Mouse (Mus musculus): ENCODE measurements around the gene Sstr2.
"Not testable (repeated sequence)": the region's sequence is repeated elsewhere in the genome, so short reads cannot be mapped to it uniquely, and the experiment has no call there.

The Sstr2 gene

GRCm38 (mm10) chr11:113656511-113656932 lies 37.4 kb downstream of the Sstr2 start:
- DNase-seq (ENCODE audit: low spot score) = no peak

- DNase-seq (ENCODE audit: low spot score) = no peak
Observed at GRCm38 (mm10) chr11:113657221-113657620, 38.1 kb downstream of the Sstr2 start.

- no peak for DNase-seq (ENCODE audit: low spot score)
Observed at GRCm38 (mm10) chr11:113658319-113658718, 39.2 kb downstream of the Sstr2 start.

GRCm38 (mm10) chr11:113658763-113659162 lies 39.6 kb downstream of the Sstr2 start:
- DNase-seq (ENCODE audit: low spot score) = no peak

DNA sequence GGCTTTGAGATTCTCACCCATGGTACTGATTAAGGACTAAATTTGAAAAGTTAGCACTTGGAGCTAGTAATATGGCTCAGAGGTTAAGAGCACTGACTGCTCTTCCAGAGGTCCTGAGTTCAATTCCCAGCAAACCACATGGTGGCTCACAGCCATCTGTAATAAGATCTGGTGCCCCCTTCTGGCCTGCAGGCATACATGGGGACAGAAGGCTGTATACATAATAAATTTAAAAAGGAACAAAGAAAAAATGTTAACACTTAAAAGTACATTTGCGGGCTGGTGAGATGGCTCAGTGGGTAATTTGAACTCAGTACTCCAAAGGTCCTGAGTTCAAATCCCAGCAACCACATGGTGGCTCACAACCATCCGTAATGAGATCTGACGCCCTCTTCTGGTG lies 41.1 kb downstream of the Sstr2 start:
- not testable (repeated sequence) for DNase-seq (ENCODE audit: low spot score)

- DNase-seq (ENCODE audit: low spot score) = no peak
Observed at GRCm38 (mm10) chr11:113660940-113661339, 41.8 kb downstream of the Sstr2 start.

DNA sequence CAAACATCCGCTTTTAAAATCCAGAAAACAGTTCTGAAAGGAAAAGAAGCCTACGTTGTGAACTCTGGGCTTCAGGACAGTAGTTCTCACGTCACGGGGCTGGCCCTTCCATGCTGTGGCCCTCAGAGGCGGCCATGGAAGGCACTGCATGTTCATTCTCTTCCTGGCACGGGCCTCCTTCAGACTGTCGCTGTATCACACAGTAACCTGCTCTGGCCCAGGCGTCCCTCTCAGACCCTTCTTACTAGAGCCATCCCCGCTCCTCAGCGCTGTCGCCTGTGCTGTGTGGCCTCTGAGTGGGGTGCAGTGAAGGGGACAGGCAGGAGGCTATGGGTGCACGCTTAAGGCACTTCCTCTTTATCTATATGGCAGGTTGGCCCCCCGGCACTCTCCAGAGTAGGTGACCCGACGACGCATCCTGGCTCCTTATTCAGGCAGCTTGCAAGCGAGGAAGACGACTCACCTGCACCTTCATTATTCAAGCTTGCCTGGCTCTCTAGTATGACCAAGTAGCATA lies 42.8 kb downstream of the Sstr2 start:
- DNase-seq (ENCODE audit: low spot score) = no peak

DNA sequence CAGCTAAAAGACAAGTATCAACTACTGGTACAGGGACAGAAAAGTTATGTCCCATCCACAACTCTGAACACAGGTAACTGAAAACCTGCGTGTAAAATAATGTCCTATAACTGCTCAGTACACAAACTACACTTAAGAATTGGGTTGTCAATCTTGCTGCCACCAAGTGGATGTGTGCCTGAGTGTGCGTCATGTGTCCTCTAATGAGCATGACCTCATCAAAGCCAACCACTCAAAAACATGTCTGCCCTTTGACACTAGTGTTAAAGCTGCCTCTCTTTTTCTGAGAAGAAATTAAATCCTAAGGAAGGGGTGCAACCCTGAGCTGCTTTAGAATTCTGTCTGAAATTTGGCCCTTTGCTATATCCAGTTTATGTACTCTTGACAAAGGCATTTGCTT lies 45.1 kb downstream of the Sstr2 start:
- DNase-seq (ENCODE audit: low spot score) = no peak

- DNase-seq (ENCODE audit: low spot score) = no peak
Observed at GRCm38 (mm10) chr11:113666205-113666604, 47.1 kb downstream of the Sstr2 start.

- DNase-seq (ENCODE audit: low spot score) = no peak
Observed at GRCm38 (mm10) chr11:113666648-113667047, 47.5 kb downstream of the Sstr2 start.

- DNase-seq (ENCODE audit: low spot score) = no peak
Observed at GRCm38 (mm10) chr11:113667122-113667521, 48.0 kb downstream of the Sstr2 start.

DNA sequence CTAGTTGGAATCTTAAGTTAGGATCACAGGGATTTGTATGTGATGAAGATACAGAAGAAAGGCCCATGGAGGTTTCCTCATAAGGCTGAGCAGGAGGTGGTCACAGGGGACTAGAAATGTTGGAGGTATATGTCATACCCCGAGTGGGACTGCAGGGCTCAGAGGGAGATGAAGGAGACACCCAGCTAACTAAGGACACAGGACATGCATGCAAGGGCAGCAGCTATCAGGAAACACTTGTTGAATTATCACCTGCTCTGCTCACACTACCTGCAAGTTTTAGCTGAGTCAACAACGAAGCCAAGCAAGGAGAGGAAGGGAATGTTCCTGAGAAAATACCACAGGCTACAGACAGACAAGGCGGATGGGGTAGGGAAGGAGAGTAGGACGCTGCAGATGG lies 48.6 kb downstream of the Sstr2 start:
- DNase-seq (ENCODE audit: low spot score) = no peak

- DNase-seq (ENCODE audit: low spot score) = no peak
Observed at GRCm38 (mm10) chr11:113668857-113669256, 49.7 kb downstream of the Sstr2 start.

DNA sequence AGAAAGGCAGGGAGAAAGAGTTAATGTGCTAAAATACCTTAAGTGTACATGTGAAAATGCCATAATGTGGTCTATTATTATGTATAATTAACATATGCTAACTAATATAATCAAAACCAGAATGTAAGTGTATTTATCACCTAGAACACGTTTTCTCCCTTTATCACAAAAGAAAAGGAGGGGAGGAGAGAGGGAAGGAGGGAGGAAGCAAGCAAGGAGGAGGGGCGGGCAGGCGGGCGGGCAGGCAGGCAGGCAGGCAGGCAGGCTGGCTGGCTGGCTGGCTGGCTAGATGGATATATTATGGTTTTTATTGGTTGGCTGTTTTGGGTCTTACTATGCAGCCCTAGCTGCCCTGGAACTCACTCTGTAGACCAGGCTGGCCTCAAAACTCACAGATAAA lies 50.6 kb downstream of the Sstr2 start:
- DNase-seq (ENCODE audit: low spot score) = no peak

DNA sequence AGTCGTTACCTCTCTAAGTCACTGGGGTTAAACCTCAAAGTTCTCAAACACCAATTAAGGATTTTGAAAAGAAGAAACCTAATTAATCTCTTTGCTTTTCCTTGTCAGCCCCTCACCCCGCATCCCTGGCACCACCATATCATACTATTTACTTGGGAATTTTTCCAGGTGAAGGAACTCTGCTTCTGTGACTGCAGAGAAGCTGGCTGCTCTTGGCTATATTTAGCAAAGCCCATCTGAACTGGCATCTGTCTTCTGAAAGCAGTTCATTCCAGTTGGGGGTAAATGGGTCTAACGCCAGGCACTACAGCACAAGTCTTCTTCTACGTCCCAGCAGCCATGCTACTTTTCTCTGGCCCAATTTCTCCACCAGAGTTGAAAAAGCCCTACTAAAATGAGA lies 54.5 kb downstream of the Sstr2 start:
- no peak for DNase-seq (ENCODE audit: low spot score)

DNA sequence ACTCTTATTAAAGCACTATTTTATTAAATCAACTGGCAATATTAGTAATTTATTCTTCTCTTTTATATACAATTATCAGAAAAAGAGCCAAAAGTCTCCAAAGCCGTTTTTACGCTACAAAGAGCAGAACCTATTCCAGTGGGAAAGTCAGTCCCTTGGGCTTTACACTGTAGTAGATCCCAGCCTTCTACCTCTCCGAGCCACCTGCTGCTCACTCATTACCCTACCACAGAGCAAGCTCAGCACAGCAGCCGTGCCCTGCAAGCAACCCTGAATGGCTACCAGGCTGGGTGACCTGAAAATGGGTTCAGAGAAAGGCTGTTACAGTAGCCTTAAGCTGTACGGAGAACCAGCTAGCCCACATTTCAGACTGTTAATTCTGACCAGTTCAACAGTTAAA lies 55.5 kb downstream of the Sstr2 start:
- no peak for DNase-seq (ENCODE audit: low spot score)
